Mouse (Mus musculus) natural killer cell, adult 2 months (primary cell): ENCODE measurements around the gene Abcd1.
A peak's percentile ranks its signal among the peaks of the same experiment; 100 is the strongest.

Experiments used
- DNase-seq, 2 experiments: peaks; one replicate each; pipeline ENCODE4 v3.0.0; 2022; ENCODE audit warnings: low spot score in 2 of 2

Gene Abcd1

GRCm38 (mm10) chrX:73716109-73716661 is at the start of gene Abcd1, which contains the start of gene Bcap31:
Gene Abcd1 (plus strand): TSS chrX:73716597.
Gene Bcap31 (minus strand): TSS chrX:73716175.
- DNase-seq: peak; percentile 95 to 97

GRCm38 (mm10) chrX:73672031-73672431 is 44.4 kb upstream of the Abcd1 start:
- DNase-seq: peak; percentile 26 to 60

DNA sequence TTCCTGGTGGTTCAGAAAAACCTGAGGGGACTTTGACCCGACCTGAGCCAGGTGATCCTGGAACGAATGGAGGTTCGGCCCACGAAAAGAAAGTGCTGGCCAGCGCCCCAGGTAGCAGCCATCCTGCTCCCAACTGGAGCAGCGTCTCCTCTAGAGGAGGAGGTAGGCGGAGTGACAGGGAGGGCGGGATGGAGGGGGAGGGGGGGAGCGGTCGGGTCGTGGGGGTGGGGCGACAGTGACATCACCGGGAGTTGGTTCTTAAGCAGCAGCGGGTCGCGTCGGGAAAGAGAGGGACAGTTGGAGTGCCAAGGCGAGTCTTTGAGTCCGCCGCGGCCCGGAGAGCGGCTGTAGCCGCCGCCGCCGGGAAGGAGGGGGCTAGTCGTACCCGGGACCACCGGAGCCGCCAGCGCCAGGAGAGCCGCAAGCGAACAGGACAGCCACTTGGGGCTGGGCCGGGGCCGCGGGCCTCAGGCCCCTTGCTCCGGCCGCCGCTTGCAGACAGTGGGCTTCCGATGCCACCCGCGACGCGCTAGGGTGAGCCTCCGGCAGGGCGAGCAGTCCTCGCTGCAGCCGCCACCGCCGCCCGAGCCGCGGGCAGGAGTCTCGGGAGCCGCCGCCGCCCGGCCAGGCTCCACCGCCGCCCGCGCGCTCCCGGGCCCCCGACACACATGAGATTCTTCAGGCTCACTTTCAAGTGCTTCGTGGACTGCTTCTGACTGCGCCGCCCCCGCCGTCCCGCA is 43.3 kb upstream of the Abcd1 start, which contains the start of gene Slc6a8:
Slc6a8 (plus strand) TSS at position 272 of the 740 bp plus-strand sequence.
- DNase-seq: no peak

GRCm38 (mm10) chrX:73673619-73673967 is 42.8 kb upstream of the Abcd1 start:
- no peak for DNase-seq

- no peak for DNase-seq
These were observed 42.3 kb upstream of the Abcd1 start for GRCm38 (mm10) chrX:73673968-73674661.

- no peak for DNase-seq
These were observed 41.2 kb upstream of the Abcd1 start for GRCm38 (mm10) chrX:73675231-73675630.

GRCm38 (mm10) chrX:73676668-73677067 is 39.7 kb upstream of the Abcd1 start:
- no peak for DNase-seq

GRCm38 (mm10) chrX:73684156-73684555 is 32.2 kb upstream of the Abcd1 start:
- DNase-seq: no peak

GRCm38 (mm10) chrX:73684978-73685377 is 31.4 kb upstream of the Abcd1 start:
- DNase-seq: no peak

DNA sequence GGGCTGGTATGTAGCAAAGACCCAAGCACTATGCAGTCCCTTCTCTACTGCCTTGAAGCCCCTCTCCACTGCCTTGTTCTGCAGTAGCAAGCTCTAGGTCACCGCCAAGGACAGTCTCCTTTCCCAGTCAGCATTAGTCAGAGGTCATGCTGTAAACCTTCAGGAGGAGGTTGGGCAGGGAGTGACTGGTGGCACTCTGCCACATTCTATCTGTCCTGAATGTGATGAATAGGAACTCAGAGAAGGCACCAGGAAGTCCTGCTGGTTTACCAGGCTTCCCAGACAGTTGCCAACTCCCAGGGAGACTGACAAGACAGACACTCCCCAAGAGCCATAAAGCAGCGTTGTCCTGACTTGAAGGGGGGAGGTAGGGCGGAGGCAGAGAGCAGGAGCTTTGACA is 30.8 kb upstream of the Abcd1 start:
- no peak for DNase-seq

DNA sequence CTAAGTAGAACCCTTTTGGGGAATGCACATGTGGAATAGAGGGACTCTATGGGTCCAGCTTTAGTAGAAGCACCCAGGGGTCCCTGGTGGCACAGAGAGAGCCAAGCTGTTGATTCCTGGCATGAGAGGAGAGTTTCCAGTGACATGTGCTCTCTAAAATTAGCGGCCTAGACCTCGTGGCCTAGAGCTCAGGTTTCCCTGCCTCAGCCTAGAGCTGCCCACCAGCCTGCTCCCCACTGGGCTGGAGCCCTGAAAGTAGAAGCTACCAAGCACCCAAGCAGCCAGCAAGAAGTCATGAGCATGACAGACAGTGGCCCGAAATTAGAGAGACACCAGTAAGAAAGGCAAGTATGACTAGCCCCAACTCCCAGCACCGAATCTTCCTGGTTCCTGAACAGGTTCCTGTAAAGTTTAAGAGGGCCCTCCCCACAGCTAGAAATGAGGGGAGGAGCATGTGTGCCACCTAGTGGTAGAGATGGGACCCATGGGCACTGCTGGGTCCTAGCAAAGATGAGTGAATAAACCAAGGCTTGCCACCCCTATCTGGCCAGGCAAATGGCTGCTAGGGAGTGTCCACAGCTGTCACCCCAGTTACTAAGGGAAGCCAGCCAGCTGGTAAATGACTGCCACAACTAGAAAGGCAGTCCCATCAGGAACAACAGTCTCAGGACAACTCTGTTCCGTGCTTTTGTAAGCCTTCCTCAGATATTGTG is 25.3 kb upstream of the Abcd1 start:
- peak; percentile 22 to 47 for DNase-seq

DNA sequence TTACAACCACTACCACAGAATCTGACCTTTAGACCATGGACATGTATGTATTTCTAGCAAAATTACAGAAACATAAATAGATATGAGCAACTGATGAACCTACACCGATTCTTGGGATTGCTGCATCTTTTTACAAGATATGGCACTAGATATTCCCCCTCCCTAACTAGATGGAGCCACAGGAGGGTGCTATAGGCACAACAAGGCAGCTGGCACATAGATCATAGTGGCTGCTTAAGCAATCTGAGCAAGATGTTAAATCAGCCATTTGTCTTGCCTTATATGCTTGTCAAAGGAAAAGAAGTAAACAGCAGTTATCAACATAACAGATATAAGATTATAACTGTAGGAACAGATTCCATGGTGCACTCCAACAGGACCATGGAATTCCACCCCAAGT is 15.9 kb upstream of the Abcd1 start:
- no peak for DNase-seq

- DNase-seq: peak; percentile 25 to 29
These were observed 805 bp upstream of the Abcd1 start for GRCm38 (mm10) chrX:73715476-73716108.

GRCm38 (mm10) chrX:73716709-73717545 is 530 bp downstream of the Abcd1 start:
- DNase-seq: peak in 1 of 2 experiments; percentile 2

- DNase-seq: peak; percentile 13 to 16
These were observed 1.3 kb downstream of the Abcd1 start for GRCm38 (mm10) chrX:73717667-73718066.

DNA sequence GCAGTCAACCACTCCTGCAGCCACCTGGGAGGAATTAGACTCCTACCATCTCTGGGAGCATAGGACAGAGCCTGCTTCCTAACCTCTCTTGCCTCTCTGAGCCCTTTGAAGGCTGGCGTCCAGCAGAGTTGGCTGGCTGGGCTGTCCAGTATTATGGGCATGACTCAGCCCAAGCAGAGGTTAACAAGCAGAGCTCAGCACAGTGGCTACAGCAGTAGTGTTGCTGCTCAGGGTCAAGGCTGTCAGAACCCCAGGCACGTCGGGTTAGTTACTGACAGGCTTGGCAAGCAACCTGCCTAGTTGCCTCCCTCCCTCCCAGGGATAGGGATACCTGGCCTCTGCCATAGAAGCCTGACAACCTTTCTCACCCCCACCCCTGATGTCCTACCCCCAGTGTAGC is 1.9 kb downstream of the Abcd1 start:
- peak in 1 of 2 experiments; percentile 0 for DNase-seq

DNA sequence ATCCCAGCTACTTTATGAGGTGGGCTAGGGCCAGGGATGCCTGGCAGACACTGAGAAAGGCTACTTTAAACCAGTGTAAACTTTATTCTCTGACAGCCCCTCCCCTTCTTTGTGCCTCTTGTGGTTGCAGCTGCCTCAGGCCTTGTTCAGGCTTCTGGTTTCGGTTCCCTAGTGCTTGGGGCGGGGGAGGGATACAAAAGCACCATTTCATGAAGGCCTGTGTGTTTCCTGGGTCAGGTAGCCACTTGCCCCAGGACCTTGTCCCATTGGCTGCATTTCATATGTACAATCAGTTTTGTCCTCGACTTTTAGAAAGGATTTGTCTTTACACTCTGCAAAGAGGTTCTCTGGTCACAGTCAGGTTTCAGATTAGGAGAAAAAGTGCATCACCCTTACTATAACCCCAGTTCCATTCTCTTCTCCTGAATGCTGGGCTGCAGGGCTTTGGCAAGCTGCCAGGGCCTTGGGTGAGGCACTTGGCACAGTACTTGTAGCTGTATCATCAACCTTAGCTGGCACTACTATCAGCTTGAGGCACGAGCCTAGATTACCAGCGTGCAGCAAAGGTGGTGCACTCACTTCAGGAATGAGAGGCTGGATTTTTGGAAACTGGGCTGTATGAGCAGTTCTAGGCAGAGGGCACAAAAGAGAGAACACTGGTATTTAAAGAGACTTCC is 2.4 kb downstream of the Abcd1 start:
- peak; percentile 19 to 39 for DNase-seq

GRCm38 (mm10) chrX:73730908-73731307 is 14.5 kb downstream of the Abcd1 start:
- no peak for DNase-seq

GRCm38 (mm10) chrX:73738155-73738554 is 21.8 kb downstream of the Abcd1 start:
- DNase-seq: no peak

GRCm38 (mm10) chrX:73739151-73739550 is 22.8 kb downstream of the Abcd1 start:
- no peak for DNase-seq
